Mouse (Mus musculus): ENCODE measurements around the gene Gpr37l1. TPM values are rescaled to one million over a fixed set of nuclear protein-coding genes. Genes with fewer than 3 reads are reported as not detected.

Gpr37l1 gene
- polyA plus RNA-seq, 1 experiment from 2014 or later: not detected

Other genes with a start within 250 kb of the Gpr37l1 start
- gene Ppp1r12b, start 211.7 kb downstream of the Gpr37l1 start, polyA plus RNA-seq (2016; fragmentation: Nextera tagmentation; extraction: Ambion mirVana): 29.6 and 31.2 TPM in 2 replicates
- 46.6 and 48.7 TPM in 2 replicates for gene Ube2t, start 205.1 kb downstream of the Gpr37l1 start, polyA plus RNA-seq (2016; fragmentation: Nextera tagmentation; extraction: Ambion mirVana)
- gene Lgr6, start 62.4 kb downstream of the Gpr37l1 start, polyA plus RNA-seq (2016; fragmentation: Nextera tagmentation; extraction: Ambion mirVana): 0.80 and 0.82 TPM in 2 replicates
- gene Ptpn7, start 35.0 kb downstream of the Gpr37l1 start, polyA plus RNA-seq (2016; fragmentation: Nextera tagmentation; extraction: Ambion mirVana): 1.0 and 1.4 TPM in 2 replicates
- gene Arl8a, start 20.9 kb downstream of the Gpr37l1 start, polyA plus RNA-seq (2016; fragmentation: Nextera tagmentation; extraction: Ambion mirVana): 36.4 and 36.6 TPM in 2 replicates
- gene Elf3, start 90.9 kb upstream of the Gpr37l1 start, polyA plus RNA-seq (2016; fragmentation: Nextera tagmentation; extraction: Ambion mirVana): 0.48 and 0.91 TPM in 2 replicates
- gene Rnpep, start 116.4 kb upstream of the Gpr37l1 start, polyA plus RNA-seq (2016; fragmentation: Nextera tagmentation; extraction: Ambion mirVana): 61.0 and 62.0 TPM in 2 replicates
- 350 and 368 TPM in 2 replicates for gene Timm17a, start 146.1 kb upstream of the Gpr37l1 start, polyA plus RNA-seq (2016; fragmentation: Nextera tagmentation; extraction: Ambion mirVana)
- 1.3 and 1.5 TPM in 2 replicates for gene Lmod1, start 157.1 kb upstream of the Gpr37l1 start, polyA plus RNA-seq (2016; fragmentation: Nextera tagmentation; extraction: Ambion mirVana)
- gene Shisa4, start 207.6 kb upstream of the Gpr37l1 start, polyA plus RNA-seq (2016; fragmentation: Nextera tagmentation; extraction: Ambion mirVana): 32.4 and 33.3 TPM in 2 replicates

Data from heart, embryonic 12.5 days (tissue).